Mouse (Mus musculus) lung, adult 2 months (tissue): Measurements from ENCODE around the gene Kel. TPM values are rescaled to one million over a fixed set of nuclear protein-coding genes. Genes with fewer than 3 reads are reported as not detected.

Source experiments
- DNase-seq: peaks from one replicate; pipeline ENCODE4 v3.0.0; 2022
- H3K4me1 ChIP-seq: fragments of 200-500 bp; 2 replicates; pipeline ENCODE4 v1.6.1; 2011; ENCODE audit warnings: low read length; ENCODE audit not compliant: control insufficient read depth, insufficient read depth
- H3K4me3 ChIP-seq: fragments of 200-500 bp; replicated peaks from 2 replicates; pipeline ENCODE3; 2011; ENCODE audit warnings: low read depth, mild to moderate bottlenecking, control low read depth, low read length; ENCODE audit errors: extremely low read depth
- CTCF ChIP-seq: fragments of 200-500 bp; IDR thresholded peaks from 2 replicates; pipeline ENCODE4 v1.5.1; 2011; ENCODE audit warnings: mild to moderate bottlenecking, low read length, control low read depth; ENCODE audit not compliant: insufficient read depth
- POLR2A ChIP-seq: fragments of 200-500 bp; IDR thresholded peaks from 2 replicates; pipeline ENCODE4 v1.6.1; 2011; ENCODE audit warnings: low read depth, mild to moderate bottlenecking, control low read depth, low read length, borderline replicate concordance; ENCODE audit errors: extremely low read depth
- WGBS: fragments of 180-500 bp; shearing (Covaris S2); methylation state at CpG from one replicate; pipeline ENCODE4 v1.1.7; 2018; 5-methylcytosine and 5-hydroxymethylcytosine counted together
- polyA plus RNA-seq: library from polyadenylated mRNA; depleted of rRNA; stranded (reverse); fragments of >200 nt; gene quantifications from 2 replicates; pipeline ENCODE4 v1.2.3, GENCODE M21; 2012

Gene Kel
- polyA plus RNA-seq, 1 experiment: not detected

DNA sequence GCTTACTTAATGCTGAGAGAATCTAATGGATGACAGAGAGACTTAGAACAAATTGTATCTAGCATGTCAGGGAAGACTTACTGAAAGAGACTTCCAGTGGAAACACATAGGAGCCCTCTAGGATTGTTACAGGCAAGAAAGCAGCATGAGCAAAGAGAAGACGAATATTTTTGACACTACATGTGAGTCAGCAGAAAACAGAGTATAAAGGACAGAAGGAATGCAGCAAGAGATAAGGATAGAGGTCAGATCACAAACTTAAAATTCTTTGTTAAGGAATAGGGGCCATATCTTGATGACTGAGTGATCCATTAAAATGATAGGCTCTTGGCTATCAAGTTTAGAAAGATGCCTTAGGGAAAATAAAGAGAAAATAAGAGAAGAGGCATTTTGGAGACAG, 2.9 kb downstream of the Kel start:
- DNase-seq: no peak
- no peaks in the 10 kb centered on the region for H3K4me1 ChIP-seq
- no peak overlapping the region for H3K4me3 ChIP-seq
- WGBS: 45% methylated on average over 1 of the region's 1 CpGs
- TF ChIP-seq CTCF (no peak), POLR2A (no peak)

DNA sequence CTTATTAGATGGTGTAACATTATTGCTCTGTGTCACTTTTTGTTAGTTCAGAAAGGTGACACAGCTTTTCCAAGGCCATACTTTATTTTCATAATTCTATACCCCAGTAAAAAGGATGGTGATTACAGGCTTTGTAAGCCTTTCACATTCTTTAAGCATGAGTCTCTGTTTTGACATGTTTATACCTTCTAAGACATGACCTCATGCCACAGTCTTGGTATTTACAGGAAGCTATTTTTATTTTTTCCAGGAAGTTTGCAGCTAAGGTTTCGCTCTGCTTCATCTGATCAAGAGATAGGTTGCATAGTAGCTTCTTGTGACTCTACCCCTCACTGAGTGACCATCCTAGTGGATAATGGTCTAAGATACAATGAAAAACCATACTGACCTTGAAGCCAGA, 9.7 kb downstream of the Kel start:
- Histone ChIP-seq H3K4me3 (no peak overlapping the region), H3K4me1 (no peaks in the 10 kb centered on the region)
- WGBS: 56% methylated on average over 1 of the region's 1 CpGs
- TF ChIP-seq CTCF: no peak
- no peak for TF ChIP-seq POLR2A
- DNase-seq: no peak

DNA sequence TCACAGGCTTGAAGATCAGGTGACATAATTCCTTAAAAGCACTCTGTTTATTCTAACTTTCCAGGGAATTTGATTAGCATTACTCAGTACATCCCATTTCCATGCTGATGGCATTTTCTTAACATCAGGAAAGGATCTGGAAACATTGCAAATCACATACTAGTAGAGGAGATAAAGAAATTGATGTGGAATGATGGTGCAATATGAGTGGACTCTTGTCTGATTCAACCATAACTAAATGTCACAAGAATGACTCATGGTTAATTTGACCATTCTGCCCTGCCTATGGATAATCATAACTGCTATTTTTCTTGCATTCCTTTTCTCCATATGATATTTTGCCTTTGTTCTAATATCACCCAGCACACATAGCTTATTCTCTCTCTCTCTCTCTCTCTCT, 11.9 kb downstream of the Kel start:
- Histone ChIP-seq H3K4me1 (no peaks in the 10 kb centered on the region), H3K4me3 (no peak overlapping the region)
- TF ChIP-seq CTCF: no peak
- no peak for DNase-seq

DNA sequence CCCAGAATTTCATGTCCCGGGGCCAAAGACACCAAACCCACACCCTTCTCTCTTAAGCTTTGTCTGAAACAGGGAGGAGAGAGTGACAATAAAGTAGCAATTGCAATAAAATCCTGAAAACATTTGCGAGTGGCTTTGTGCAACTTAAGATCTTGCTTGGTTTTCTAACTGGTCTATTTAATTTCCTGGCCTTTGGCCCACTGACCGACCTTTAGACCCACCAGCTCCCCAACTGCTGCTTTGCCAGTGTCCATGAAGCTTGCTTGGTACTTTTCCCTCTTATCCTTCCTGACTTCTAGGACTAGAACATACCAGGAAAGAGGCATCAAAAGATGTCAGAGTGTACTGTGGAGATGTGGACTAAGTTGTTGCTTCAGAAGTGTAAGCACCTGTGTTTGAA, 18.5 kb downstream of the Kel start:
- no peaks in the 10 kb centered on the region for H3K4me1 ChIP-seq
- TF ChIP-seq CTCF: no peak
- H3K4me3 ChIP-seq: no peak overlapping the region
- no peak for DNase-seq
- 83% methylated on average over 3 of the region's 3 CpGs for WGBS

DNA sequence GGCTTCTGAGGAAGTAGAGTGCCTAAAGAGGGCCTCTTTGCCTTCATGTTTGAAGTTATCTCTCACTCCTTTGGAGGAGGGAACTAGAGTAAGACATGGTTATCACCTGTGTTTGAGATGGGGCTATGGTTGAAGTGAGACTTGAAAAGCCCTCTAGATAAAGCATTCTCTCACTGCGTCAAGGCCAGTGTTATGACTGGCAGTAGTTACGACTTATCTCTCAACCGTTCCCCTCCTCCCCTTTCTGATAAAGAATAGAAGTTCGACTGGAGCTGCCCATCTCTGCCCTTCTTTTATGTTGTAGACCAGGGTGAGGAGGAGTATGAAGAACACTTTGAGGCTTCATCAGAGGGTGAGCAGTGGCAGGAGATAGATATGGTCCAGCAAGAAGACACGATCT, 19.2 kb downstream of the Kel start:
- 64% methylated on average over 5 of the region's 5 CpGs for WGBS

DNA sequence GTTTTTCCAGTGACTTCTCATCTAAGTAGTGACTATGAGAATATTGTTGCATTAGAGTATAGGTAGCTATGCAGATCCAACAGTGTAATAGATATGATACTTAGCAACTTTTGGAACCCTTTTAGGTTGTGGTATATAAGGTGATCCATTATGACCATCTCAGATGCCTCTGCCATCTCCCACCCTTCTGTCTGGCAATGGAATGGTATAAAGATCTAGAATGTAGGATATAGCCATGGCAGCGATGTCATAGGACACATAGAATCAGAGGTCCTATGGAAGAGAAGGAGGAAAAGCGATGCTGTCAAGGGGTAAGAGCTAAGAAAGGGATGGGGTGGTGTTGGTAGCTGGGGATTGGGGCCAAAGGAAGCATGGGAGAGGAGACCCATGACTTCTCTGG, 20.0 kb downstream of the Kel start, which contains the start of gene Llcfc1:
Gene Llcfc1 (plus strand): TSS at position 301 of the 400 bp plus-strand sequence.
- DNase-seq: no peak
- 79% methylated on average over 2 of the region's 2 CpGs for WGBS
- no peaks in the 10 kb centered on the region for H3K4me1 ChIP-seq
- no peak for TF ChIP-seq CTCF
- TF ChIP-seq POLR2A: no peak
- H3K4me3 ChIP-seq: no peak within 1 kb of the TSS

More for the DNA sequence above, 19.2 kb downstream of the Kel start:
- TF ChIP-seq CTCF (no peak), POLR2A (no peak)
- no peaks in the 10 kb centered on the region for H3K4me1 ChIP-seq
- DNase-seq: no peak
- no peak overlapping the region for H3K4me3 ChIP-seq

DNA sequence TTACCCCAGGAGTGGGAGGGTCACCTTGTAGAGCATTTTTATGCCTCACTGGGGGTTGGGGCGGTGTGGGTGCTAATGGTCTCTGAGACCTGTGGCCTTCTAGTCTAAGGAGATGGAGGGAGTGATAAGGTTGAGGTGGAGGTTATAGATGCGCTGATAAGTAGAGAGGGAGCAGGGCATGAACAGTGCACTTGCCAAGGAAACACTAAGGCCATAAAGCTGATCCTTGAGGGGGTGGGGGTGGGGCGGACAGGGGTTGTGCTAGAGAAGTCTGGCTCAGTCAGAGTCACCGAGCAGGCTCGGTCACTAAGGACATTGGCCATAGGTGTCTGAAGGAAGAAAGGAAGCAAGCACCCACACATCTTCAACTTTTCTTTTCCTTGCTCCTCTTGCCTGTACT, 22.5 kb downstream of the Kel start:
- TF ChIP-seq CTCF (no peak), POLR2A (no peak)
- no peak for DNase-seq
- 72% methylated on average over 5 of the region's 5 CpGs for WGBS
- Histone ChIP-seq H3K4me3 (no peak overlapping the region), H3K4me1 (no peaks in the 10 kb centered on the region)

DNA sequence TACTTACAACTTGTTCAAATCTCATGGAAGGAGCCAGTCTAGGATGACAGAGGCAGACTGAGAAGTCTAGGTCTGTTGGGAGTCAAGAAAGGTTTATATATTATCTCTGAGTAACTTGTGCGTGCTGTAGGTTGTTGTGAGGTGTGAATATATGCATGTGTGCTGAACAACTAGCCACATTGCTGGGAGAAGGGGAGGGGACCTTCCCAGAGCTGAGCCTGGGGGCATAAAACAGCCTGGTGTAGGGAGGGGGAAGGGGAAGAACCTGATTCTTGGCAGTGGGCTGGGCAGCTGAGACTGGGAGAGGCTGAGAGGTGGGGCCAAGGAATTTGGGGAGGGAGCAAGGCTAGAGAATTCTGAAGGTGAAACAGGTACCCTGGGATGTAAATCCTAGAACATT, 23.5 kb downstream of the Kel start, which contains the start of gene Trpv5:
Gene Trpv5 (minus strand): TSS at position 101 of the 400 bp plus-strand sequence.
- WGBS: 50% methylated on average over 1 of the region's 1 CpGs

DNA sequence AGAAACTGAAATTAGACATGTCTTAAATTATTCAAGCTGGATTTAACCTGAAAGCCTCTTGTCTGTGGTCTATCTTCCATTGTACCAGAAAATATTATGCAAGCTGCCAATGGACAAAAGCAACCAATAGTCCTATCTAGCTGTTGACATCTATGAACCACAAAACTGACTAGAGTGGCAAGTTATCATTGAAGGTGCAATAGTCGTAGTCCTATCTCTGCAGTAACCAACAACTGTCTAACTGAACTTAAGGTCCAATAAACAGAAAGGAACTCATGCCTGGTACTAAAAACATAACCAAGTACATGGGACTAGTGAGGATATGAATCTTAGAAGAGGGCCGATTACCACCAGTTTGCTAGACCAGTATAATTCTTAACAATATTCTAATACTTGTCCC, 27.6 kb downstream of the Kel start:
- no peak for DNase-seq
- H3K4me3 ChIP-seq: no peak overlapping the region
- no peaks in the 10 kb centered on the region for H3K4me1 ChIP-seq
- TF ChIP-seq POLR2A: no peak
- TF ChIP-seq CTCF: no peak
- WGBS: 88% methylated on average over 2 of the region's 2 CpGs

More for the DNA sequence above, 23.5 kb downstream of the Kel start, which contains the start of gene Trpv5:
- DNase-seq: no peak
- H3K4me3 ChIP-seq: no peak within 1 kb of the TSS
- H3K4me1 ChIP-seq: no peaks in the 10 kb centered on the region
- TF ChIP-seq POLR2A: no peak

DNA sequence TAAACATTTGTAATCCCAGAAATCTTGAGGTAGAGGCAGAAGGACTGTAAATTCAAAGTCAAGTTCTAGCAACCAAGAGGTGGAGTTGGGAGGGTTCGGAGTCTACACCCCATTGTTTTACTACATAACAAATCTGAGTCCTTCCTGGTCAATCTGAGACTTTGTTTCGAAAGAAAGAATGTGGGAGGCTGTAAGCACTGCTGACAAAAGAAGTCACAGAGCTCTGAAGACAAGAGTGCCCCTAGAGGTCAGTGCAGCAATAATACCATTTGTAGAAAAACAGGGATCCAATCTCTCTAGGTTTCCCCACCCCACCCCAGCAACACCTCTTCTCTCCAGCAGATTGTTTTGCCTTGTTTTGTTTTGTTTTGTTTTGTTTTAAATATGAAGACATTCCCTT, 41.8 kb downstream of the Kel start:
- TF ChIP-seq CTCF: no peak
- TF ChIP-seq POLR2A: no peak
- Histone ChIP-seq H3K4me1 (no peaks in the 10 kb centered on the region), H3K4me3 (no peak overlapping the region)
- WGBS: 24% methylated on average over 2 of the region's 2 CpGs
- no peak for DNase-seq

DNA sequence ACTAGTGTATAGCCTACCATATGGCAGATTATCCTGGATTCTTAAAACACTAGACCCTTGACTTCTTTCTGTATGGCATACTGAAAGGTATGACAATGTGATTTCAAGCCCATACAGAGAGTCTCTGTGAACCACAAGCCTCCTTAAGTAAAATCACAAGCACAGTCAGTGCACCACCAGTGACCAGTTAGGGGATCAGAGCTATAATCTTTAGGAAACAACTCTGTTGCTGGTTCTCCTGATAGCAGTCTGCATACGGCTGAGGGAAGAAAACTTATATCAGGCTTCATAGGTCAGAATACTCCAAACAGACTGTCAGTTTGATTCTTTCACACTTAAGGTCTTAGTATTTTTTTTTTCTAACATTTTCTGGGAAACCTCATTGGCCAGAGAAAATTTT, 45.7 kb downstream of the Kel start:
- no peaks in the 10 kb centered on the region for H3K4me1 ChIP-seq
- 53% methylated on average over 1 of the region's 1 CpGs for WGBS
- no peak overlapping the region for H3K4me3 ChIP-seq
- no peak for DNase-seq
- TF ChIP-seq CTCF (no peak), POLR2A (no peak)
